Mouse (Mus musculus) G1E (cell line): ENCODE results near the gene Golt1b.

ENCODE experiments used
- CTCF ChIP-seq: IDR thresholded peaks from 2 replicates; pipeline ENCODE4 v1.5.1; 2012; ENCODE audit warnings: low read depth, low read length, inconsistent platforms, mixed read lengths
- GATA1 ChIP-seq: IDR thresholded peaks from 2 replicates; pipeline ENCODE4 v1.6.1; 2012; ENCODE audit warnings: borderline replicate concordance, low read length, inconsistent platforms, mixed read lengths

- no peak for TF ChIP-seq GATA1
- TF ChIP-seq CTCF, result no peak
Observed at GRCm38 (mm10) chr6:142429072-142429471, 42.1 kb downstream of the Golt1b start.
